Mouse (Mus musculus): ENCODE results near the gene Gm49352.
"Not testable (repeated sequence)": the region's sequence is repeated elsewhere in the genome, so short reads cannot be mapped to it uniquely, and the experiment has no call there.

DNA sequence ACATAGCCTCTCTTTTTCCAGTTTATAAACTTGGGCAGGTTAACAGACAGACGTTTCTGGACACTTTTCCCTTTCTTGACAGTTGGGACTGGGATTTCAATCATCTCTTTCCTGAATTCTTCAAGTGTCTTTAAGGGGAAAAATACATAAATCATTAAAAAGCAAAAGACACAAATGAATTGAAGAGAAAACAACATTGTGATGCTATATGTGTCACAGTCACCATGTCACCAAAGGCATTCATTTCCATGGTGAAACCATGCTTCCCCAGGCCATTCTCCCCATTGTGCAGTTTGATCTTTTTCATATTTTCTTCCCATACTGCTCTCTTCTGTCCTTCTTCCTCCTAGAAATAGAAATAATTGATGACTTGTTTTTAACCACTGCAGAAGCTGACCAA, at the start of gene Gm49352:
- TF ChIP-seq GATA1 (IDR thresholded peaks at IDR 0.05; ENCODE audit: borderline replicate concordance, low read length); FLI1 (IDR thresholded peaks at IDR 0.05; ENCODE audit: low read length): not testable (repeated sequence)
